ENCODE assay signal across 14 mouse cellular contexts in genomic region chr16:34347574-34347973, GRCm38 (mm10).
DNase-seq lines count a peak whose midpoint lies in the region; ATAC-seq lines count a peak whose summit lies in the region.
"Had no signal": no experiment of that assay in that cellular context is flagged by ENCODE, and none has a peak within 500 bp of the region (broad histone marks: within the 10 kb centered on the region; RNA-seq: fewer than 3 reads in every experiment).

No protein-coding gene starts in this region.

- no peak for DNase-seq in forebrain, embryonic 10.5 days (ENCODE audit: extremely low spot score, low spot score)
- peak; percentile 23 for DNase-seq in ovary, adult 18-20 months (ENCODE audit: low spot score)
- DNase-seq in ovary, postnatal 10 days (ENCODE audit: low spot score), result no peak
- peak; percentile 65 for DNase-seq in testis, postnatal 14 days (ENCODE audit: low spot score)
- DNase-seq in midbrain, embryonic 10.5 days (ENCODE audit: low spot score), result no peak
- no peak for DNase-seq in left cerebral cortex, postnatal 4 days
- DNase-seq: cerebellum, adult 8-10 months; liver; right cerebral cortex, adult 18-20 months had no signal

- H3K9ac ChIP-seq in forebrain, embryonic 12.5 days, result no peak overlapping the region
- H3K9ac ChIP-seq in kidney, embryonic 15.5 days, result no peak overlapping the region
- H3K9ac ChIP-seq: hindbrain, embryonic 14.5 days had no signal

- no peaks in the 10 kb centered on the region for H3K27me3 ChIP-seq in forebrain, embryonic 10.5 days (ENCODE audit: poor library complexity, severe bottlenecking)
- H3K27me3 ChIP-seq in forebrain, embryonic 12.5 days, result no peaks in the 10 kb centered on the region
- no peaks in the 10 kb centered on the region for H3K27me3 ChIP-seq in kidney, embryonic 15.5 days
- no peaks in the 10 kb centered on the region for H3K27me3 ChIP-seq in midbrain, embryonic 10.5 days (ENCODE audit: low read depth, poor library complexity, severe bottlenecking)

- no peak overlapping the region for H3K4me2 ChIP-seq in forebrain, embryonic 12.5 days
- no peak overlapping the region for H3K4me2 ChIP-seq in kidney, embryonic 15.5 days
- H3K4me2 ChIP-seq: hindbrain, embryonic 14.5 days had no signal

- intact Hi-C loops in left cerebral cortex, postnatal 4 days (cut with DNase I), result loop anchor here (10.0 kb wide), 2 partner anchors 177 to 347 kb away; partner anchors contain the start of gene Ccdc14

- ATAC-seq in forebrain, embryonic 12.5 days (ENCODE audit: low FRiP score), result no peak
- peak; percentile 71 for ATAC-seq in kidney, embryonic 15.5 days (replicated peaks; ENCODE audit: low FRiP score)

- peaks cover 7% of the 10 kb centered on the region for H3K4me1 ChIP-seq in forebrain, embryonic 10.5 days
- H3K4me1 ChIP-seq in forebrain, embryonic 12.5 days, result peaks cover 5% of the 10 kb centered on the region
- peaks cover 23% of the 10 kb centered on the region for H3K4me1 ChIP-seq in kidney, embryonic 15.5 days
- H3K4me1 ChIP-seq in midbrain, embryonic 10.5 days, result peaks cover 20% of the 10 kb centered on the region

- 0 out of 2 replicates have a peak overlapping the region, but pooled peaks have one; percentile 8 for H3K27ac ChIP-seq in forebrain, embryonic 10.5 days
- no peak overlapping the region for H3K27ac ChIP-seq in forebrain, embryonic 12.5 days
- peak overlapping the region; percentile 67 for H3K27ac ChIP-seq in kidney, embryonic 15.5 days
- no peak overlapping the region for H3K27ac ChIP-seq in midbrain, embryonic 10.5 days (replicated peaks)
- H3K27ac ChIP-seq: embryonic facial prominence, embryonic 10.5 days; hindbrain, embryonic 14.5 days had no signal

- 83% methylated on average over 10 of the region's 10 CpGs for WGBS in forebrain, embryonic 10.5 days
- WGBS in forebrain, embryonic 12.5 days, result 71% methylated on average over 10 of the region's 10 CpGs
- 33% methylated on average over 10 of the region's 10 CpGs for WGBS in kidney, embryonic 15.5 days
- WGBS in midbrain, embryonic 10.5 days, result 70% methylated on average over 10 of the region's 10 CpGs

- no peak overlapping the region for H3K4me3 ChIP-seq in forebrain, embryonic 10.5 days
- H3K4me3 ChIP-seq in forebrain, embryonic 12.5 days (replicated peaks), result no peak overlapping the region
- no peak overlapping the region for H3K4me3 ChIP-seq in kidney, embryonic 15.5 days (replicated peaks)
- no peak overlapping the region for H3K4me3 ChIP-seq in midbrain, embryonic 10.5 days
- H3K4me3 ChIP-seq: embryonic facial prominence, embryonic 10.5 days had no signal

- no peaks in the 10 kb centered on the region for H3K9me3 ChIP-seq in forebrain, embryonic 10.5 days
- no peaks in the 10 kb centered on the region for H3K9me3 ChIP-seq in forebrain, embryonic 12.5 days
- no peaks in the 10 kb centered on the region for H3K9me3 ChIP-seq in kidney, embryonic 15.5 days (replicated peaks)
- no peaks in the 10 kb centered on the region for H3K9me3 ChIP-seq in midbrain, embryonic 10.5 days (replicated peaks)
- H3K9me3 ChIP-seq: embryonic facial prominence, embryonic 10.5 days; G1E had no signal

- H3K36me3 ChIP-seq in forebrain, embryonic 10.5 days (replicated peaks), result no peaks in the 10 kb centered on the region; the same call in 1 of the 2 replicates
- H3K36me3 ChIP-seq in forebrain, embryonic 12.5 days (replicated peaks), result 0 out of 2 replicates have a peak, but pooled peaks cover 3% of the 10 kb centered on the region
- H3K36me3 ChIP-seq in kidney, embryonic 15.5 days, result no peaks in the 10 kb centered on the region
- no peaks in the 10 kb centered on the region for H3K36me3 ChIP-seq in midbrain, embryonic 10.5 days
- H3K36me3 ChIP-seq: G1E had no signal

Comparison
In these comparisons a context has a peak if more than half of its experiments do, and no peak if none do; other contexts are left out.
1. DNase-seq: peak in ovary, adult 18-20 months (single experiment) and testis, postnatal 14 days (single experiment); none in forebrain, embryonic 10.5 days (single experiment), ovary, postnatal 10 days (single experiment), midbrain, embryonic 10.5 days (single experiment) and left cerebral cortex, postnatal 4 days (single experiment).
2. H3K27ac ChIP-seq: peak in forebrain, embryonic 10.5 days (single experiment) and kidney, embryonic 15.5 days (single experiment); none in forebrain, embryonic 12.5 days (single experiment) and midbrain, embryonic 10.5 days (single experiment).